Mouse (Mus musculus) CD4-positive helper T cell, adult 2 months (primary cell): ENCODE data around the gene C530008M17Rik.

Experiments used
- DNase-seq: peaks from one replicate; pipeline ENCODE4 v3.0.0-alpha.2; 2012; ENCODE audit warnings: low read depth, missing footprints, low spot score

C530008M17Rik gene

GRCm38 (mm10) chr5:76837018-76837417, 180.7 kb downstream of the C530008M17Rik start:
- no peak for DNase-seq

GRCm38 (mm10) chr5:76839786-76840185, 183.5 kb downstream of the C530008M17Rik start:
- DNase-seq = no peak

- no peak for DNase-seq
These were observed 185.5 kb downstream of the C530008M17Rik start for GRCm38 (mm10) chr5:76841859-76842258.

GRCm38 (mm10) chr5:76843448-76843847, 187.1 kb downstream of the C530008M17Rik start:
- peak; percentile 53 for DNase-seq

- no peak for DNase-seq
These were observed 187.6 kb downstream of the C530008M17Rik start for GRCm38 (mm10) chr5:76843851-76844419.

- DNase-seq = no peak
These were observed 188.4 kb downstream of the C530008M17Rik start for GRCm38 (mm10) chr5:76844618-76845186.

GRCm38 (mm10) chr5:76847106-76847505, 190.8 kb downstream of the C530008M17Rik start:
- DNase-seq = no peak

GRCm38 (mm10) chr5:76851316-76851715, 195.0 kb downstream of the C530008M17Rik start:
- peak; percentile 53 for DNase-seq

GRCm38 (mm10) chr5:76853549-76853948, 197.2 kb downstream of the C530008M17Rik start:
- DNase-seq = peak; percentile 71

- DNase-seq = no peak
These were observed 199.7 kb downstream of the C530008M17Rik start for GRCm38 (mm10) chr5:76855829-76856600.

GRCm38 (mm10) chr5:76857103-76858015, 201.0 kb downstream of the C530008M17Rik start:
- no peak for DNase-seq

- no peak for DNase-seq
These were observed 202.1 kb downstream of the C530008M17Rik start for GRCm38 (mm10) chr5:76858444-76858843.

- DNase-seq = no peak
These were observed 210.5 kb downstream of the C530008M17Rik start for GRCm38 (mm10) chr5:76866819-76867218.

- DNase-seq = peak; percentile 59
These were observed 212.5 kb downstream of the C530008M17Rik start for GRCm38 (mm10) chr5:76868693-76869286.

GRCm38 (mm10) chr5:76869553-76869952, 213.2 kb downstream of the C530008M17Rik start:
- no peak for DNase-seq

- no peak for DNase-seq
These were observed 219.9 kb downstream of the C530008M17Rik start for GRCm38 (mm10) chr5:76876106-76876758.

- no peak for DNase-seq
These were observed 227.8 kb downstream of the C530008M17Rik start for GRCm38 (mm10) chr5:76884107-76884506.

- no peak for DNase-seq
These were observed 230.7 kb downstream of the C530008M17Rik start for GRCm38 (mm10) chr5:76887011-76887410.

GRCm38 (mm10) chr5:76892608-76893007, 236.3 kb downstream of the C530008M17Rik start:
- DNase-seq = no peak

- DNase-seq = no peak
These were observed 236.8 kb downstream of the C530008M17Rik start for GRCm38 (mm10) chr5:76893084-76893483.

- DNase-seq = no peak
These were observed 245.8 kb downstream of the C530008M17Rik start for GRCm38 (mm10) chr5:76902131-76902530.
